Mouse (Mus musculus) testis, adult 2 months (tissue): ENCODE data around the gene Zcwpw1. TPM values are rescaled to one million over a fixed set of nuclear protein-coding genes. Genes with fewer than 3 reads are reported as not detected.
"Not testable (repeated sequence)": the region's sequence is repeated elsewhere in the genome, so short reads cannot be mapped to it uniquely, and the experiment has no call there.

Experiments used
- H3K27ac ChIP-seq: fragments of 200-500 bp; 2 replicates; pipeline ENCODE4 v1.5.1; 2012; ENCODE audit warnings: low read depth, low read length; ENCODE audit not compliant: control insufficient read depth, insufficient read depth
- H3K27me3 ChIP-seq: fragments of 200-500 bp; 2 replicates; pipeline ENCODE4 v1.6.1; 2012; ENCODE audit warnings: mild to moderate bottlenecking, low read length, moderate library complexity; ENCODE audit not compliant: control insufficient read depth, insufficient read depth
- H3K36me3 ChIP-seq: fragments of 200-500 bp; 2 replicates; pipeline ENCODE4 v1.6.1; 2012; ENCODE audit warnings: mild to moderate bottlenecking, low read length; ENCODE audit not compliant: control insufficient read depth, insufficient read depth
- H3K4me1 ChIP-seq: fragments of 200-500 bp; 2 replicates; pipeline ENCODE4 v1.6.1; 2012; ENCODE audit warnings: low read length; ENCODE audit not compliant: control insufficient read depth, insufficient read depth
- H3K4me3 ChIP-seq: fragments of 200-500 bp; 2 replicates; pipeline ENCODE4 v1.5.1; 2012; ENCODE audit warnings: low read depth, mild to moderate bottlenecking, low read length, moderate library complexity, mixed read lengths; ENCODE audit not compliant: control insufficient read depth
- CTCF ChIP-seq: fragments of 200-500 bp; IDR thresholded peaks from 2 replicates; pipeline ENCODE4 v1.5.1; 2012; ENCODE audit warnings: low read depth, mild to moderate bottlenecking, inconsistent platforms, low read length, moderate library complexity; ENCODE audit not compliant: control insufficient read depth, insufficient read depth, insufficient replicate concordance
- POLR2A ChIP-seq: fragments of 200-500 bp; IDR thresholded peaks from 2 replicates; pipeline ENCODE4 v1.6.1; 2012; ENCODE audit warnings: low read depth, mild to moderate bottlenecking, inconsistent platforms, low read length, moderate library complexity; ENCODE audit not compliant: control insufficient read depth
- polyA plus RNA-seq: library from polyadenylated mRNA; depleted of rRNA; stranded (reverse); fragments of >200 nt; gene quantifications from 2 replicates; pipeline ENCODE4 v1.2.3, GENCODE M21; 2012

The Zcwpw1 gene
- polyA plus RNA-seq, 1 experiment: 12.3 TPM

- Histone ChIP-seq H3K4me3 (no peak overlapping the region), H3K27me3 (no peaks in the 10 kb centered on the region), H3K4me1 (no peaks in the 10 kb centered on the region), H3K27ac (no peak overlapping the region), H3K36me3 (no peaks in the 10 kb centered on the region)
- no peak for TF ChIP-seq CTCF
These were observed 37.4 kb downstream of the Zcwpw1 start for GRCm38 (mm10) chr5:137825030-137825429.

- no peak overlapping the region for H3K4me3 ChIP-seq
- no peaks in the 10 kb centered on the region for H3K36me3 ChIP-seq
- no peak for TF ChIP-seq CTCF
- no peak for TF ChIP-seq POLR2A
- no peak overlapping the region for H3K27ac ChIP-seq
- no peaks in the 10 kb centered on the region for H3K27me3 ChIP-seq
- no peaks in the 10 kb centered on the region for H3K4me1 ChIP-seq
These were observed 38.4 kb downstream of the Zcwpw1 start for GRCm38 (mm10) chr5:137825971-137826370.

GRCm38 (mm10) chr5:137826421-137826820 is 38.8 kb downstream of the Zcwpw1 start:
- H3K27me3 ChIP-seq: no peaks in the 10 kb centered on the region
- no peaks in the 10 kb centered on the region for H3K36me3 ChIP-seq
- no peak overlapping the region for H3K4me3 ChIP-seq
- H3K27ac ChIP-seq: no peak overlapping the region
- TF ChIP-seq POLR2A: no peak
- no peak for TF ChIP-seq CTCF
- H3K4me1 ChIP-seq: no peaks in the 10 kb centered on the region

GRCm38 (mm10) chr5:137828694-137829093 is 41.1 kb downstream of the Zcwpw1 start:
- Histone ChIP-seq H3K36me3 (no peaks in the 10 kb centered on the region), H3K27ac (no peak overlapping the region), H3K27me3 (no peaks in the 10 kb centered on the region), H3K4me1 (no peaks in the 10 kb centered on the region), H3K4me3 (no peak overlapping the region)
- no peak for TF ChIP-seq CTCF
- TF ChIP-seq POLR2A: no peak

- no peak for TF ChIP-seq POLR2A
- TF ChIP-seq CTCF: no peak
- no peaks in the 10 kb centered on the region for H3K36me3 ChIP-seq
- H3K27me3 ChIP-seq: no peaks in the 10 kb centered on the region
- no peak overlapping the region for H3K4me3 ChIP-seq
- H3K4me1 ChIP-seq: no peaks in the 10 kb centered on the region
- H3K27ac ChIP-seq: no peak overlapping the region
These were observed 42.6 kb downstream of the Zcwpw1 start for GRCm38 (mm10) chr5:137830238-137830637.

GRCm38 (mm10) chr5:137831106-137831505 is 43.5 kb downstream of the Zcwpw1 start:
- TF ChIP-seq POLR2A (no peak), CTCF (no peak)
- Histone ChIP-seq H3K4me1 (no peaks in the 10 kb centered on the region), H3K36me3 (no peaks in the 10 kb centered on the region), H3K4me3 (no peak overlapping the region), H3K27me3 (no peaks in the 10 kb centered on the region), H3K27ac (no peak overlapping the region)

GRCm38 (mm10) chr5:137831506-137831905 is 43.9 kb downstream of the Zcwpw1 start:
- TF ChIP-seq CTCF: no peak
- no peak for TF ChIP-seq POLR2A
- Histone ChIP-seq H3K4me3 (no peak overlapping the region), H3K36me3 (no peaks in the 10 kb centered on the region), H3K4me1 (no peaks in the 10 kb centered on the region), H3K27me3 (no peaks in the 10 kb centered on the region), H3K27ac (no peak overlapping the region)

- Histone ChIP-seq H3K4me3 (no peak overlapping the region), H3K4me1 (no peaks in the 10 kb centered on the region), H3K36me3 (no peaks in the 10 kb centered on the region), H3K27me3 (no peaks in the 10 kb centered on the region), H3K27ac (no peak overlapping the region)
- TF ChIP-seq CTCF (no peak), POLR2A (no peak)
These were observed 45.9 kb downstream of the Zcwpw1 start for GRCm38 (mm10) chr5:137833500-137833899.

GRCm38 (mm10) chr5:137835966-137836520 is 48.4 kb downstream of the Zcwpw1 start, which contains the start of gene Pilra:
Gene Pilra, minus strand, starts transcription at chr5:137836281.
- H3K36me3 ChIP-seq, H3K4me3 ChIP-seq, H3K27ac ChIP-seq, H3K27me3 ChIP-seq, H3K4me1 ChIP-seq: not testable (repeated sequence)
